Mouse (Mus musculus) limb, embryonic 15.5 days (tissue): ENCODE results near the gene Tmcc1. TPM values are rescaled to one million over a fixed set of nuclear protein-coding genes. Genes with fewer than 3 reads are reported as not detected.

ENCODE experiments used
- ATAC-seq: fragments of 200-750 bp; cut with Nextera tagmentation; 2 replicates; pipeline ENCODE4 v1.8.0; 2017; ENCODE audit warnings: low read depth, moderate TSS enrichment; ENCODE audit not compliant: insufficient number of reproducible peaks, low FRiP score, low TSS enrichment
- H3K27ac ChIP-seq: fragments of 300-500 bp; sonication (generic); 2 replicates; pipeline ENCODE4 v1.5.1; 2015; ENCODE audit warnings: moderate library complexity, mild to moderate bottlenecking, inconsistent platforms
- H3K27me3 ChIP-seq: fragments of 300-500 bp; sonication (generic); 2 replicates; pipeline ENCODE4 v1.6.1; 2015; ENCODE audit warnings: inconsistent platforms
- H3K36me3 ChIP-seq: fragments of 300-500 bp; sonication (generic); 2 replicates; pipeline ENCODE4 v1.6.1; 2015; ENCODE audit warnings: inconsistent platforms
- H3K4me1 ChIP-seq: fragments of 300-500 bp; sonication (generic); 2 replicates; pipeline ENCODE4 v1.6.1; 2015; ENCODE audit warnings: inconsistent platforms
- H3K4me2 ChIP-seq: fragments of 300-500 bp; sonication (generic); 2 replicates; pipeline ENCODE4 v1.6.1; 2015; ENCODE audit warnings: mild to moderate bottlenecking, inconsistent platforms
- H3K4me3 ChIP-seq: fragments of 300-500 bp; sonication (generic); 2 replicates; pipeline ENCODE4 v1.5.1; 2015; ENCODE audit warnings: mild to moderate bottlenecking, inconsistent platforms
- H3K9ac ChIP-seq: fragments of 300-500 bp; sonication (generic); 2 replicates; pipeline ENCODE4 v1.6.1; 2015; ENCODE audit warnings: inconsistent platforms
- H3K9me3 ChIP-seq: fragments of 300-500 bp; sonication (generic); 2 replicates; pipeline ENCODE4 v1.6.1; 2016; ENCODE audit warnings: inconsistent platforms
- WGBS: fragments of 180-500 bp; shearing (Covaris S2); methylation state at CpG from one replicate; pipeline ENCODE4 v1.1.7; 2015; 5-methylcytosine and 5-hydroxymethylcytosine counted together
- polyA plus RNA-seq: library from polyadenylated mRNA; unstranded; fragments of >200 nt; fragmentation: Nextera tagmentation; extraction: Ambion mirVana; gene quantifications from 2 replicates; pipeline ENCODE4 v1.2.1, GENCODE M21; 2015

Gene Tmcc1
- polyA plus RNA-seq, 1 experiment from 2014 or later, result 12.0 TPM

GRCm38 (mm10) chr6:116107471-116108358 is 85.6 kb downstream of the Tmcc1 start:
- Histone ChIP-seq H3K27ac (peak overlapping the region; percentile 65), H3K9ac (peak overlapping the region; percentile 40; the same call in 1 of the 2 replicates), H3K4me1 (peaks cover 13% of the 10 kb centered on the region), H3K9me3 (no peaks in the 10 kb centered on the region), H3K36me3 (no peaks in the 10 kb centered on the region), H3K27me3 (no peaks in the 10 kb centered on the region), H3K4me3 (peak overlapping the region; percentile 48), H3K4me2 (peak overlapping the region; percentile 88)
- peak; percentile 63; the same call in 1 of the 2 replicates for ATAC-seq
- 2% methylated on average over 29 of the region's 29 CpGs for WGBS

DNA sequence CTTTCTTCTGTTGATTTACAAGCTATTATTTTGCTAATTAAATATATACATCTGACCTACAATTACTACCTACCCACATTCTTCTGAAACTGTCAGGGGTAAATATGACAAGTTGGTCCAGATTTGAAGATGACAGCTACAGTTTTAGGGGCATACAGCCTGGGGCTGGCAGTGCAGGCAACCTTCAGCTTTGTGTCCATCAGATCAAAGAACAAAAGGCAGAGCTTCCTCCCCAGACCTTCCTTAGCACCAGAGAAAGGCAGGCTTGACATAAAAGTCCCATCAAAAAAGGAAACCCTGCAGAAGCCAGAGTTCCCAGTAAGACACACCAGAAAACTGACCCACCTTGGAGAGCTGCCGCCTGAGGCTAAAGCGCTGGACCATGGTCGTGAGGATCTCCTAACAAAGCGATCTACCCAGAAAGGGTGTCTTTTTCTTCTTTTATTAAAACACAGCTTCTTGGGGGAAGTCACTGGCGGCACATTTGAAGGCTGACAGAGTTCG is 86.3 kb downstream of the Tmcc1 start:
- Histone ChIP-seq H3K4me2 (peak overlapping the region; percentile 88), H3K27ac (peak overlapping the region; percentile 65; the same call in 1 of the 2 replicates), H3K9me3 (no peaks in the 10 kb centered on the region), H3K36me3 (no peaks in the 10 kb centered on the region), H3K27me3 (no peaks in the 10 kb centered on the region), H3K4me3 (peak overlapping the region; percentile 48), H3K9ac (peak overlapping the region; percentile 40; the same call in 1 of the 2 replicates), H3K4me1 (peaks cover 13% of the 10 kb centered on the region)
- ATAC-seq, result no peak
- WGBS, result 13% methylated on average over 6 of the region's 6 CpGs

DNA sequence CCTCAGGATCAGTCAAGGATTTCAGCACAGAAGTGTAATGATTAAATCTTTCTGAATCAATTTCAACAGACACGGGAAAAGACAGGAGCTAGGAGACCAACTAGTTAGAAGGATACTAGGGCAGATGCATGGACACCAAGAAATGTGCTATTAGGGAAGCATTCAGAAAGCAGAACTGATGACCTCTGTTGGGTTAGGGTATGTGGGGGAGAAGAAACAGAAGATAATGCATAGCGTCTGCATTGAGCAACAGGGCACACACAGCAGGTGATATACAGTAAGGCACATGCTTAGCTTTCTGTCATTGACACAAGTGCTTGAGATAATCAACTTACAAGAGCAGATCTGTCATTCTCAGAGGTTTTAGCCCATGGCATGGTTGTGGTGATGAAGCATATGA is 95.7 kb downstream of the Tmcc1 start:
- Histone ChIP-seq H3K27me3 (no peaks in the 10 kb centered on the region), H3K9me3 (no peaks in the 10 kb centered on the region), H3K4me2 (no peak overlapping the region), H3K4me1 (no peaks in the 10 kb centered on the region), H3K27ac (no peak overlapping the region), H3K9ac (no peak overlapping the region), H3K4me3 (no peak overlapping the region), H3K36me3 (no peaks in the 10 kb centered on the region; the same call in 1 of the 2 replicates)
- ATAC-seq, result no peak
- 92% methylated on average over 2 of the region's 2 CpGs for WGBS

DNA sequence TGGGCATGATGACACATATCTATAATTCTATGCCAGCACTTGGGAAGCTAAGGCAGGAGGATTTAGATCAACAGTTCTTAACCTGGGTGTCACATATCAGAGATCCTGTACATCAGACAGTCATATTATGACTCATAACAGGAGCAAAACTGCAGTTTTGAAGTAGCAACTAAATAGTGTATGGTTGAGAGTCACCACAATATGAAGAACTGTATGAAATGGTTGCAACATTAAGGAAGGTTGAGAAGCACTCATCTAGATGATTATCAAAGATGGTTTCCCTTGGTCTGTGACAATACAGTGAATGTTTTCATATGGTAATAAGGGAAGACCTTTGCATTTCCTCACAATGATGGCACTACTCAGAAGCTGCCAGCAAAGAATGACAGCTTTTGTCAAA is 103.9 kb downstream of the Tmcc1 start:
- no peak overlapping the region for H3K27ac ChIP-seq
- no peaks in the 10 kb centered on the region for H3K36me3 ChIP-seq
- no peaks in the 10 kb centered on the region for H3K4me1 ChIP-seq
- H3K9ac ChIP-seq, result no peak overlapping the region
- H3K9me3 ChIP-seq, result no peaks in the 10 kb centered on the region
- no peak overlapping the region for H3K4me3 ChIP-seq
- no peak overlapping the region for H3K4me2 ChIP-seq
- no peak for ATAC-seq
- no peaks in the 10 kb centered on the region for H3K27me3 ChIP-seq

DNA sequence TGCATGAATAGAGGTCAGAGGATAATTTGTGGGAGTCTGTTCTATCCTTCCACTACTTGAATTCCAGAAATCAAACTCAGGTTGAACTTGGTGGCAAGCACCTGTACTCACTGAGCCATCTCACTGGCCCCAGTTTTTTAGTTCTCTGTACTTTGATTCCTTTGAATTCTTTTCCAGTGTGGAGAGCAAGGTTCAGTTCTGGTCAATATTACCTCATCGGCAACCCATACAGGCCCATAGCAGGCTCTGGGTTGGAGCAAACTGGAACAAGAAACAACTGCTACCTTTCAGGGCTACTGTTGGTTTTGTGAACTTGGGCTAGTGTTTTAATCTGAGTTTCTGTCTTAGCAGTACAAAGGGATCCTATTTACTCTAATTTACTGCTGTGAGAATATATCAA is 107.2 kb downstream of the Tmcc1 start:
- no peaks in the 10 kb centered on the region for H3K4me1 ChIP-seq
- no peak overlapping the region for H3K9ac ChIP-seq
- H3K36me3 ChIP-seq, result no peaks in the 10 kb centered on the region
- H3K4me2 ChIP-seq, result no peak overlapping the region
- ATAC-seq, result no peak
- no peak overlapping the region for H3K27ac ChIP-seq
- H3K4me3 ChIP-seq, result no peak overlapping the region
- 97% methylated on average over 1 of the region's 1 CpGs for WGBS
- H3K9me3 ChIP-seq, result no peaks in the 10 kb centered on the region
- no peaks in the 10 kb centered on the region for H3K27me3 ChIP-seq

- ATAC-seq, result no peak
- no peaks in the 10 kb centered on the region for H3K27me3 ChIP-seq
- 26% methylated on average over 1 of the region's 1 CpGs for WGBS
- no peaks in the 10 kb centered on the region for H3K4me1 ChIP-seq
- no peak overlapping the region for H3K9ac ChIP-seq
- H3K36me3 ChIP-seq, result no peaks in the 10 kb centered on the region
- H3K4me2 ChIP-seq, result no peak overlapping the region
- H3K9me3 ChIP-seq, result no peaks in the 10 kb centered on the region
- no peak overlapping the region for H3K4me3 ChIP-seq
- no peak overlapping the region for H3K27ac ChIP-seq
Measured at GRCm38 (mm10) chr6:116082239-116082638, 111.0 kb downstream of the Tmcc1 start.

DNA sequence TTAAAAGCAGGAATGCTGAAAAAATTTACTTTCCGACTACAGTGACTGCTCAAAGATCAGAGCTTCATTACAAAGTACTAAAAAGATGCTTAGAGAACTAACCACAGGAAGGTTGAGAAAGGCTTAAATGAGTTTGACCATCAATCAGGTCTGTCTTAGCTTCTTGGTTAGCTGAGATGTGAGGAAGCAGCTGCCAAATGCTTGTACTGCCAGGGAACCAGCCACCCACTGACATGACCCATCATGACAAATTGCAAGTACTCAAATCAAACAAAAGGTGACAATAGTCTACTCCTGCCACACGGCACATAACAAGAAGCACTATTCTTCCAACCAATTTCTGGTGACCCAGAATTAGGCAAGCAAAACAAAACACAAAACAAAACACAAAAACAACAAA is 111.9 kb downstream of the Tmcc1 start:
- no peaks in the 10 kb centered on the region for H3K27me3 ChIP-seq
- H3K27ac ChIP-seq, result no peak overlapping the region
- WGBS, result 57% methylated on average over 2 of the region's 2 CpGs
- no peak overlapping the region for H3K9ac ChIP-seq
- no peak overlapping the region for H3K4me3 ChIP-seq
- no peaks in the 10 kb centered on the region for H3K36me3 ChIP-seq
- no peak for ATAC-seq
- H3K4me2 ChIP-seq, result no peak overlapping the region
- no peaks in the 10 kb centered on the region for H3K9me3 ChIP-seq
- no peaks in the 10 kb centered on the region for H3K4me1 ChIP-seq

DNA sequence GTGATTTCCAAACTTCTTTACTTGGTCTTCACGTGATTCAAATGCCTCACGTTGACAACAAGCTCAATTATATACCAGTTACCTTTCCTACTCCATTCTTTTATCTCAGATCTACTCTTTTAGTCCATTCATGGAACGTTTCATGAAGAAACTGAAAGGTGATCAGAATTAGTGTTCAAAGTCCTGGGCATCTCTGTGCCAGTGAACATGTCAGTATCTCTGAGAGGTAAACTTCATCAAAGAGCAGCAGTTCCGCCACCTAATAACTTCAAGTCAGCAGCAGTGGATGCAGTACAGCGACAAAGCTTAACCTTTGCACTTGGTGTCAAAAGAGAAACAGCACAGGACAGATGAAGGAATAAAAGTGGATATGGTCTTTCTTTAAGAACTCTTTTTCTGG is 112.5 kb downstream of the Tmcc1 start:
- Histone ChIP-seq H3K4me2 (no peak overlapping the region), H3K9me3 (no peaks in the 10 kb centered on the region), H3K36me3 (no peaks in the 10 kb centered on the region), H3K27ac (no peak overlapping the region), H3K27me3 (no peaks in the 10 kb centered on the region), H3K4me1 (no peaks in the 10 kb centered on the region), H3K9ac (no peak overlapping the region), H3K4me3 (no peak overlapping the region)
- ATAC-seq, result no peak
- 59% methylated on average over 5 of the region's 5 CpGs for WGBS

- Histone ChIP-seq H3K36me3 (no peaks in the 10 kb centered on the region), H3K4me1 (0 out of 2 replicates have a peak, but pooled peaks cover 2% of the 10 kb centered on the region), H3K4me2 (no peak overlapping the region), H3K27ac (no peak overlapping the region), H3K9ac (no peak overlapping the region), H3K27me3 (no peaks in the 10 kb centered on the region), H3K4me3 (no peak overlapping the region), H3K9me3 (no peaks in the 10 kb centered on the region)
- ATAC-seq, result no peak
- 54% methylated on average over 3 of the region's 3 CpGs for WGBS
Measured at GRCm38 (mm10) chr6:116077608-116078007, 115.7 kb downstream of the Tmcc1 start.

DNA sequence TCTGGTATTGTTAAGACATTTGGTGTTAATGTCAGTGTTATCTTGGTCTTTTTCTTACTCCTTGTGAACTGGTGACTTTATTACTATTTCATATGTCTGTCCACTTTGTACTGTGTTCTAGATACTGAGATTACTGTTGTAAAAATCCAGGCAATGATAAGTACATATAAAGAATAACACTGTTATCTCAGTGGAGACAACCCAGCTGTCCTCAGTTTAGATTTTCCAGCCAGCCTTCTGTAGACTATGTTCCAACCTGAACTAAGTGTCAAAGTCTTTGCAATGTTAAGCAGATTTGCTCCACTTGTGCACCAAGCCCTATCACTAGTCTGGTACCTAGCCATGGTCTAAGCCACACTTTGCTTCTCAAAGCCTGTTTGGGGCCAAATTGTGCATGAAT is 118.4 kb downstream of the Tmcc1 start:
- H3K9ac ChIP-seq, result no peak overlapping the region
- H3K4me2 ChIP-seq, result no peak overlapping the region
- no peaks in the 10 kb centered on the region for H3K27me3 ChIP-seq
- H3K27ac ChIP-seq, result no peak overlapping the region
- H3K4me3 ChIP-seq, result no peak overlapping the region
- H3K36me3 ChIP-seq, result no peaks in the 10 kb centered on the region
- no peaks in the 10 kb centered on the region for H3K9me3 ChIP-seq
- 0 out of 2 replicates have a peak, but pooled peaks cover 2% of the 10 kb centered on the region for H3K4me1 ChIP-seq
- no peak for ATAC-seq

DNA sequence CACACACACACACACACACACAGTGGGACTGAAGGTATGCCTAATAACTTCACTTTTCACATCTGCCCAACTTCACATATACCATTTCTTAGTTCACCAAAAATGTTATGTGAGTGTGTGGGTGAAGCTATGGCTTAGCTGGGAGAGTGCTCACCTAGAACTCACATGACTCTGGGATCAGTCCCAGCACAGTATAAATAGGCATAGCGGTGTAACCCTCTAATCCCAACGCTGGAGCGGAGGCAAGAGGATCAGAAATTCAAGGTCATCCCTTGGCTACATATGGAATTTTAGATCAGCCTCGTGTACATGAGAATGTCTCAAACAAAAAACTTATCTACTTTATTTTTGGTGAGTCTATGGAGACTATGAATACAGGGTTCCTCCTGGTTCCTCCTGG is 119.7 kb downstream of the Tmcc1 start:
- 85% methylated on average over 4 of the region's 4 CpGs for WGBS
- Histone ChIP-seq H3K9ac (no peak overlapping the region), H3K9me3 (no peaks in the 10 kb centered on the region), H3K4me3 (no peak overlapping the region), H3K27ac (no peak overlapping the region), H3K4me2 (no peak overlapping the region), H3K27me3 (no peaks in the 10 kb centered on the region), H3K36me3 (0 out of 2 replicates have a peak, but pooled peaks cover under 1% of the 10 kb centered on the region), H3K4me1 (0 out of 2 replicates have a peak, but pooled peaks cover 2% of the 10 kb centered on the region)
- no peak for ATAC-seq

GRCm38 (mm10) chr6:116072746-116073261 is 120.5 kb downstream of the Tmcc1 start:
- ATAC-seq, result no peak
- Histone ChIP-seq H3K9ac (no peak overlapping the region), H3K36me3 (0 out of 2 replicates have a peak, but pooled peaks cover 3% of the 10 kb centered on the region), H3K27me3 (no peaks in the 10 kb centered on the region), H3K4me2 (no peak overlapping the region), H3K27ac (no peak overlapping the region), H3K9me3 (no peaks in the 10 kb centered on the region), H3K4me3 (no peak overlapping the region), H3K4me1 (0 out of 2 replicates have a peak, but pooled peaks cover 2% of the 10 kb centered on the region)
- WGBS, result 74% methylated on average over 8 of the region's 8 CpGs
